Mouse (Mus musculus) Patski (cell line): ENCODE measurements around the gene Atp1a3. TPM values are rescaled to one million over a fixed set of nuclear protein-coding genes. Genes with fewer than 3 reads are reported as not detected.
A peak's percentile ranks its signal among the peaks of the same experiment; 100 is the strongest.
"Not testable (repeated sequence)": the region's sequence is repeated elsewhere in the genome, so short reads cannot be mapped to it uniquely, and the experiment has no call there.

Experiments
- ATAC-seq: fragments of 100-300 bp; one replicate; pipeline ENCODE4 v1.8.0; 2021
- CTCF ChIA-PET: fragments of 350-600 bp; sonication (Branson Sonifier 250); formaldehyde crosslinking; loops from one replicate; lab custom pipeline; 2022; ENCODE audit warnings: inconsistent platforms; lab: Charles Lee
- POLR2A ChIA-PET: fragments of 350-600 bp; sonication (Branson Sonifier 250); formaldehyde crosslinking; loops from one replicate; lab custom pipeline; 2022; ENCODE audit warnings: antibody characterized with exemption, inconsistent platforms; lab: Charles Lee
- DNase-seq: peaks from one replicate; pipeline ENCODE4 v3.0.0-alpha.2; 2011; ENCODE audit warnings: low read depth, low spot score
- H3K27me3 ChIP-seq: fragments of 371-371 bp; one replicate; pipeline ENCODE4 v1.5.1; 2021
- CTCF ChIP-seq: fragments of 100-300 bp; IDR thresholded peaks from one replicate; pipeline ENCODE4 v1.5.1; 2021
- in situ Hi-C: fragments of 300-500 bp; cut with MboI; formaldehyde crosslinking; loops from 3 replicates; pipeline ENCODE4 v1.11.1; 2018; ENCODE audit warnings: low pct_unique_long_range_greater_than_20kb, mixed read lengths
- polyA plus RNA-seq: library from polyadenylated mRNA; unstranded; gene quantifications from one replicate; pipeline ENCODE4 v1.2.3, GENCODE M21; 2021

The Atp1a3 gene
- polyA plus RNA-seq, result 0.05 TPM

- POLR2A ChIA-PET, result no interaction called here
- DNase-seq (no peak), ATAC-seq (no peak)
- CTCF ChIA-PET, result no interaction called here
- in situ Hi-C loops, result no loop called here
- H3K27me3 ChIP-seq, result peaks cover 14% of the 10 kb centered on the region
- no peak for TF ChIP-seq CTCF
Observed at GRCm38 (mm10) chr7:25005421-25006065, at the start of gene Atp1a3. Gene Atp1a3 (minus strand): TSS chr7:25005958.

GRCm38 (mm10) chr7:25052587-25052986, 46.8 kb upstream of the Atp1a3 start:
- ChIA-PET POLR2A (no interaction called here), CTCF (interaction anchor here (1.5 to 1.6 kb wide), 2 partner anchors 21 to 174 kb away, joined by 3 to 4 read pairs; no protein-coding TSS in a partner anchor)
- TF ChIP-seq CTCF, result no peak
- in situ Hi-C loops, result no loop called here
- ATAC-seq (no peak), DNase-seq (no peak)
- H3K27me3 ChIP-seq, result no peaks in the 10 kb centered on the region

- H3K27me3 ChIP-seq, result no peaks in the 10 kb centered on the region
- ATAC-seq, result no peak
- ChIA-PET POLR2A (no interaction called here), CTCF (interaction anchor here (1.6 kb wide), 1 partner anchor 10 kb away, joined by 3 read pairs; no protein-coding TSS in a partner anchor)
- no peak for TF ChIP-seq CTCF
- in situ Hi-C loops, result no loop called here
- DNase-seq, result no peak
Observed at GRCm38 (mm10) chr7:25049295-25049930, 43.7 kb upstream of the Atp1a3 start.

- in situ Hi-C loops, result no loop called here
- ATAC-seq, result no peak
- no peak for DNase-seq
- no peak for TF ChIP-seq CTCF
- CTCF ChIA-PET, result interaction anchor here (0.8 to 1.6 kb wide), 3 partner anchors 8 to 14 kb away, joined by 3 to 7 read pairs (median 5); no protein-coding TSS in a partner anchor
- H3K27me3 ChIP-seq, result no peaks in the 10 kb centered on the region
- POLR2A ChIA-PET, result interaction anchor here (0.7 to 1.2 kb wide), 2 partner anchors 8 to 9 kb away, joined by 3 to 4 read pairs; no protein-coding TSS in a partner anchor
Observed at GRCm38 (mm10) chr7:25047363-25047762, 41.6 kb upstream of the Atp1a3 start.

GRCm38 (mm10) chr7:25044599-25044998, 38.8 kb upstream of the Atp1a3 start:
- DNase-seq, H3K27me3 ChIP-seq, POLR2A ChIA-PET, ATAC-seq, CTCF ChIA-PET, in situ Hi-C loops: not testable (repeated sequence)

- POLR2A ChIA-PET, result no interaction called here
- H3K27me3 ChIP-seq, result no peaks in the 10 kb centered on the region
- CTCF ChIA-PET, result interaction anchor here (1.2 kb wide), 1 partner anchor 11 kb away, joined by 3 read pairs; no protein-coding TSS in a partner anchor
- TF ChIP-seq CTCF, result no peak
- DNase-seq, result no peak
- ATAC-seq, result no peak
- in situ Hi-C loops, result no loop called here
Observed at GRCm38 (mm10) chr7:25041921-25042320, 36.2 kb upstream of the Atp1a3 start.

- in situ Hi-C loops, result no loop called here
- peak; percentile 91 for TF ChIP-seq CTCF
- H3K27me3 ChIP-seq, result no peaks in the 10 kb centered on the region
- DNase-seq, result no peak
- CTCF ChIA-PET, result interaction anchor here (1.3 to 2.2 kb wide), 2 partner anchors 11 to 15 kb away, joined by 5 to 7 read pairs; no protein-coding TSS in a partner anchor
- ATAC-seq, result no peak
- POLR2A ChIA-PET, result interaction anchor here (1.2 kb wide), 1 partner anchor 24 kb away, joined by 3 read pairs; no protein-coding TSS in a partner anchor
Observed at GRCm38 (mm10) chr7:25035916-25036315, 30.2 kb upstream of the Atp1a3 start.

- no peaks in the 10 kb centered on the region for H3K27me3 ChIP-seq
- in situ Hi-C loops, result no loop called here
- TF ChIP-seq CTCF, result no peak
- no peak for ATAC-seq
- CTCF ChIA-PET, result interaction anchor here (2.2 to 2.3 kb wide), 2 partner anchors 12 to 45 kb away, joined by 6 to 7 read pairs; no protein-coding TSS in a partner anchor
- no peak for DNase-seq
- POLR2A ChIA-PET, result no interaction called here
Observed at GRCm38 (mm10) chr7:25034796-25035195, 29.0 kb upstream of the Atp1a3 start.

GRCm38 (mm10) chr7:25031528-25031927, 25.8 kb upstream of the Atp1a3 start:
- TF ChIP-seq CTCF, result no peak
- DNase-seq (no peak), ATAC-seq (no peak)
- ChIA-PET POLR2A (no interaction called here), CTCF (interaction anchor here (1.4 to 1.8 kb wide), 2 partner anchors 22 to 62 kb away, joined by 4 to 6 read pairs; no protein-coding TSS in a partner anchor)
- H3K27me3 ChIP-seq, result no peaks in the 10 kb centered on the region
- in situ Hi-C loops, result no loop called here

GRCm38 (mm10) chr7:25030032-25030753, 24.4 kb upstream of the Atp1a3 start:
- no peak for DNase-seq
- no peaks in the 10 kb centered on the region for H3K27me3 ChIP-seq
- POLR2A ChIA-PET, result no interaction called here
- no peak for ATAC-seq
- TF ChIP-seq CTCF, result peak; percentile 91
- in situ Hi-C loops, result no loop called here
- CTCF ChIA-PET, result interaction anchor here (1.4 to 1.8 kb wide), 2 partner anchors 23 to 64 kb away, joined by 4 to 6 read pairs; no protein-coding TSS in a partner anchor
